Mouse (Mus musculus) lung, postnatal 0 days (tissue): Measurements from ENCODE around the gene Hoxb9. TPM values are rescaled to one million over a fixed set of nuclear protein-coding genes. Genes with fewer than 3 reads are reported as not detected.
A peak's percentile ranks its signal among the peaks of the same experiment; 100 is the strongest.

ENCODE experiments used
- ATAC-seq: fragments of 200-750 bp; cut with Nextera tagmentation; 2 replicates; pipeline ENCODE4 v1.8.0; 2017; ENCODE audit warnings: moderate library complexity
- DNase-seq: peaks from one replicate; pipeline ENCODE4 v3.0.0-alpha.2; 2016; ENCODE audit warnings: low spot score
- H3K27ac ChIP-seq: fragments of 300-500 bp; sonication (generic); 2 replicates; pipeline ENCODE4 v1.5.1; 2014; ENCODE audit warnings: antibody characterized with exemption, mild to moderate bottlenecking, low read length, mixed read lengths
- H3K27me3 ChIP-seq: fragments of 300-500 bp; sonication (generic); replicated peaks from 2 replicates; pipeline ENCODE4 v1.6.1; 2014; ENCODE audit warnings: low read length, mixed read lengths; ENCODE audit not compliant: insufficient read depth
- H3K36me3 ChIP-seq: fragments of 300-500 bp; sonication (generic); 2 replicates; pipeline ENCODE4 v1.6.1; 2014; ENCODE audit warnings: low read length, mixed read lengths; ENCODE audit not compliant: insufficient read depth
- H3K4me1 ChIP-seq: fragments of 300-500 bp; sonication (generic); 2 replicates; pipeline ENCODE4 v1.6.1; 2014; ENCODE audit warnings: antibody characterized with exemption, low read depth, low read length, mixed read lengths; ENCODE audit not compliant: insufficient read depth
- H3K4me2 ChIP-seq: fragments of 300-500 bp; sonication (generic); replicated peaks from 2 replicates; pipeline ENCODE4 v1.6.1; 2014; ENCODE audit warnings: low read depth, mild to moderate bottlenecking, low read length, moderate library complexity, mixed read lengths
- H3K4me3 ChIP-seq: fragments of 300-500 bp; sonication (generic); 2 replicates; pipeline ENCODE4 v1.5.1; 2014; ENCODE audit warnings: low read depth, low read length
- H3K9ac ChIP-seq: fragments of 300-500 bp; sonication (generic); replicated peaks from 2 replicates; pipeline ENCODE4 v1.6.1; 2014; ENCODE audit warnings: low read depth, mild to moderate bottlenecking
- H3K9me3 ChIP-seq: fragments of 300-500 bp; sonication (generic); 2 replicates; pipeline ENCODE4 v1.6.1; 2016; ENCODE audit warnings: low read length, mixed read lengths
- CTCF ChIP-seq: IDR thresholded peaks from 2 replicates; pipeline ENCODE4 v1.5.1; 2016; ENCODE audit warnings: antibody characterized with exemption, mild to moderate bottlenecking
- EP300 ChIP-seq: IDR thresholded peaks from 2 replicates; pipeline ENCODE4 v1.6.1; 2016; ENCODE audit warnings: antibody characterized with exemption, mild to moderate bottlenecking, control low read depth
- WGBS: fragments of 180-500 bp; shearing (Covaris S2); extraction: QIAGEN DNeasy Blood & Tissue Kit; methylation state at CpG from one replicate; pipeline ENCODE4 v1.1.7; 2014; 5-methylcytosine and 5-hydroxymethylcytosine counted together
- polyA plus RNA-seq: library from polyadenylated mRNA; unstranded; fragments of >200 nt; fragmentation: Nextera tagmentation; extraction: Ambion mirVana; gene quantifications from 2 replicates; pipeline ENCODE4 v1.2.1, GENCODE M21; 2015

Hoxb9 gene
- polyA plus RNA-seq, result not detected in 2 replicates

- H3K4me1 ChIP-seq, result peaks cover 10% of the 10 kb centered on the region; the same call in 1 of the 2 replicates
- peak within 1 kb of the TSS; percentile 50 for H3K4me2 ChIP-seq
- ATAC-seq (peak; percentile 37; the same call in 1 of the 2 replicates), DNase-seq (peak; percentile 29)
- H3K27ac ChIP-seq, result no peak within 1 kb of the TSS
- no peak for TF ChIP-seq EP300
- no peak for TF ChIP-seq CTCF
- H3K9me3 ChIP-seq, result no peaks in the 10 kb centered on the region
- no peak within 1 kb of the TSS for H3K9ac ChIP-seq
- H3K36me3 ChIP-seq, result no peaks in the 10 kb centered on the region
- WGBS, result under 1% methylated on average over 34 of the region's 40 CpGs
- peak within 1 kb of the TSS; percentile 32 for H3K4me3 ChIP-seq
- peaks cover 97% of the 10 kb centered on the region for H3K27me3 ChIP-seq
Measured at GRCm38 (mm10) chr11:96270996-96271540, at the start of gene Hoxb9. Hoxb9 (plus strand) TSS chr11:96271457.

GRCm38 (mm10) chr11:96223813-96224212, 47.4 kb upstream of the Hoxb9 start:
- Histone ChIP-seq H3K4me3 (no peak overlapping the region), H3K9me3 (no peaks in the 10 kb centered on the region), H3K4me2 (no peak overlapping the region), H3K9ac (no peak overlapping the region), H3K27me3 (no peaks in the 10 kb centered on the region), H3K4me1 (no peaks in the 10 kb centered on the region), H3K36me3 (no peaks in the 10 kb centered on the region), H3K27ac (no peak overlapping the region)
- ATAC-seq (no peak), DNase-seq (no peak)
- 40% methylated on average over 2 of the region's 2 CpGs for WGBS
- TF ChIP-seq EP300 (no peak), CTCF (peak; percentile 33)

GRCm38 (mm10) chr11:96227676-96228075, 43.6 kb upstream of the Hoxb9 start:
- H3K27me3 ChIP-seq, result no peaks in the 10 kb centered on the region
- TF ChIP-seq CTCF (no peak), EP300 (no peak)

DNA sequence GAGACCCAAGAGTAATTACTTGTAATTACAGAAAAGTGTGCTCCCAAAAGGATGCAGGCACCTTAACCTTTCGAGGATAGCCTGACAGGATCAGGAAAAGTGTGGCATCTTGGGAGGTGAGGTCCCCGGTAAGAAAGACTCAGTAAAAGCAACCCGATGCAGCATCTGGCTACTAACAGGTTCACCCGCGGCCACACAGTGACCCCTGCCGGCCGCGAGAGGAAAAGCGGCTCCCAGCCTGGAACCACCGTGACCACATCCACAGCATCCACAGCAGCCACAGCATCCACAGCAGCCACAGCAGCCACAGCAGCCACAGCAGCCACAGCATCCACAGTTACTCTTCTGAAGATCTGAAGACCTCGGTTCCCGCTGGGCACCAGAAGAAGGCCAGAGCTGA, 36.4 kb upstream of the Hoxb9 start:
- Histone ChIP-seq H3K9me3 (no peaks in the 10 kb centered on the region), H3K4me1 (no peaks in the 10 kb centered on the region), H3K4me2 (no peak overlapping the region), H3K36me3 (no peaks in the 10 kb centered on the region), H3K9ac (no peak overlapping the region), H3K27me3 (peaks cover 4% of the 10 kb centered on the region), H3K27ac (no peak overlapping the region), H3K4me3 (no peak overlapping the region)
- 2% methylated on average over 12 of the region's 12 CpGs for whole genome bisulfite sequencing
- peak; percentile 57 for DNase-seq
- TF ChIP-seq CTCF (peak; percentile 87), EP300 (no peak)
- ATAC-seq, result no peak

More at GRCm38 (mm10) chr11:96227676-96228075, 43.6 kb upstream of the Hoxb9 start:
- H3K36me3 ChIP-seq, result no peaks in the 10 kb centered on the region
- no peak overlapping the region for H3K27ac ChIP-seq
- DNase-seq (no peak), ATAC-seq (no peak)
- H3K4me3 ChIP-seq, result no peak overlapping the region
- H3K4me2 ChIP-seq, result no peak overlapping the region
- no peaks in the 10 kb centered on the region for H3K9me3 ChIP-seq
- H3K9ac ChIP-seq, result no peak overlapping the region
- 72% methylated on average over 9 of the region's 9 CpGs for WGBS
- no peaks in the 10 kb centered on the region for H3K4me1 ChIP-seq

- WGBS, result 1% methylated on average over 7 of the region's 7 CpGs
- Histone ChIP-seq H3K36me3 (no peaks in the 10 kb centered on the region), H3K4me3 (no peak overlapping the region), H3K27me3 (peaks cover 2% of the 10 kb centered on the region; the same call in 1 of the 2 replicates), H3K27ac (no peak overlapping the region), H3K9ac (no peak overlapping the region), H3K4me1 (no peaks in the 10 kb centered on the region), H3K4me2 (no peak overlapping the region), H3K9me3 (no peaks in the 10 kb centered on the region)
- TF ChIP-seq EP300 (no peak), CTCF (peak; percentile 81)
- no peak for ATAC-seq
- DNase-seq, result peak; percentile 70
Measured at GRCm38 (mm10) chr11:96240211-96240610, 31.0 kb upstream of the Hoxb9 start.

DNA sequence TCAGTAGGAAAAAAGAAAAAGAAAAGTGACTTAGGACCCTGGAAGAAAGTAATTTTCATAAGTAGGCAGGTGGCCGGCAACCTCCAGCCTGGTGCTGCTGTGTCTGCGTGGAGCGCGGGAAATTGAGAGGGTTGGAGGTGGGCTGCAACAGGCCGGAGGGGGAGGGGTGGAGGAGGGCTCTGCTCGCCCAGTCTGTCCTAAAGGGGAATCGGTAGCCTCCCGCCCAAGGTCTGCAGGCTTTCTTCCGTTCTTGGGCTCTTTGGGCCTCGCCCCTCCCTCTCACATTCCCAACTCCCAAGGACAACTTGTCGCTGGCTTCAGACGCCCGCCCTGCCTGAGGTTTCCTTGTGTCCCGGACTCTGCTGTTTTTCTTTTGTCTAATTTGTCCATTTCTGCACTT, 20.4 kb upstream of the Hoxb9 start:
- Histone ChIP-seq H3K27me3 (peaks cover 61% of the 10 kb centered on the region), H3K27ac (no peak overlapping the region), H3K4me1 (no peaks in the 10 kb centered on the region), H3K9me3 (no peaks in the 10 kb centered on the region), H3K36me3 (no peaks in the 10 kb centered on the region), H3K4me3 (no peak overlapping the region), H3K4me2 (no peak overlapping the region), H3K9ac (no peak overlapping the region)
- 4% methylated on average over 13 of the region's 14 CpGs for WGBS
- TF ChIP-seq EP300 (no peak), CTCF (no peak)
- DNase-seq (no peak), ATAC-seq (no peak)
